27 mouse cellular contexts compared by ENCODE assay signal in the genomic region with DNA sequence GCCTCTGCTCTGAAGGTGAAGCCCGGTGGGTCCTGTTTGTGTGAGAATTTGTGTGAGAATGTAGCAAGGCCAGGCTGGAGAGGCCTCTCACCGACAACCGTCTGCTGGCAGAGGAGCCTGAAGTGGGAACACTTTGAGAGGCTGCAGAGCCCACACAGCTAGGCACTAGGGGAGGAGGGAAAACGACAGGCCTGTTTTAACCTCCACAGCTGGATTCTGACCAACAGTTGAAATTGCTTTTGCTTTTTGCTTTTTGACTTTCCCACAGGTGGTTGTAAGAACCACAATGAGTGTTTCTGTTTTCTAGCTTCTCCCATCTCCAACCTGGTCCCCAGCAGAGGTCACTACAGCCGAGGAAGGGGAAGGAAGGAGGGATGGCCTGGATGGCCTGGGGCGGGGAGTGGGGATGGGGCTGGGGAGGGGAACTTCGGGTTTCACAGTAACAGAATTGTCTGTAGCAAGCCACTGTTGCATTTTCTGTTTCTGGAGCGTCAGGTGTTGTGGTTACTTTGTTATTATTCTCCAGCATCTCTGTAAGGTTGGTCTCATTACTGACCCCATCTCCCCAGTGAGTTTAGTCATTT. TPM values are rescaled to one million over a fixed set of nuclear protein-coding genes. Genes with fewer than 3 reads are reported as not detected.
DNase-seq lines count a peak whose midpoint lies in the region; ATAC-seq and TF ChIP-seq lines count a peak whose summit lies in the region.
"Had no signal": no experiment of that assay in that cellular context is flagged by ENCODE, and none has a peak within 500 bp of the region (broad histone marks: within the 10 kb centered on the region; RNA-seq: fewer than 3 reads in every experiment).

No protein-coding gene starts in this region.

- dilution Hi-C loops in CH12.LX (cut with MboI; ENCODE audit: extremely low pct_ligation_motif_present, extremely low pct_unique_long_range_greater_than_20kb, low sequenced_read_pairs): no loop called here

- peak overlapping the region; percentile 31 for H3K27ac ChIP-seq in liver, postnatal 0 days (ENCODE audit: low read depth)
- no peak overlapping the region for H3K27ac ChIP-seq in liver, embryonic 11.5 days (ENCODE audit: low read depth, low read length)
- H3K27ac ChIP-seq in CH12.LX (ENCODE audit: insufficient read depth, low read depth): peak overlapping the region; percentile 51
- H3K27ac ChIP-seq in bone marrow, adult 2 months (ENCODE audit: control insufficient read depth, insufficient read depth, low read depth, low read length, poor library complexity): peak overlapping the region; percentile 44
- H3K27ac ChIP-seq: hindbrain, postnatal 0 days; layer of hippocampus, adult 2 months had no signal

- no peak overlapping the region for H3K4me2 ChIP-seq in liver, postnatal 0 days (ENCODE audit: low read depth, low read length)
- no peak overlapping the region for H3K4me2 ChIP-seq in liver, embryonic 11.5 days
- peak overlapping the region; percentile 69 for H3K4me2 ChIP-seq in CH12.LX (ENCODE audit: insufficient read depth, low read depth, poor library complexity, severe bottlenecking)
- H3K4me2 ChIP-seq: midbrain, embryonic 11.5 days had no signal

- 0 out of 2 replicates have a peak, but pooled peaks have one; percentile 8 for TF ChIP-seq CTCF in liver, postnatal 0 days (IDR thresholded peaks at IDR 0.05; ENCODE audit: low read depth)
- peak in 1 of 2 experiments; percentile 49; a peak in 2 of 4 replicates for TF ChIP-seq CTCF in CH12.LX (conservative IDR thresholded peaks at IDR 0.05 in 1 of 2, IDR thresholded peaks at IDR 0.05 in 1 of 2; ENCODE audit: low read depth in 2 of 2, low read length in 2 of 2)
- TF ChIP-seq CTCF in bone marrow, adult 2 months (IDR thresholded peaks at IDR 0.05; ENCODE audit: control insufficient read depth, insufficient read depth, low read length): no peak

- no peaks in the 10 kb centered on the region for H3K9me3 ChIP-seq in liver, postnatal 0 days (ENCODE audit: low read length)
- no peaks in the 10 kb centered on the region for H3K9me3 ChIP-seq in liver, embryonic 11.5 days (ENCODE audit: control insufficient read depth, low read length)
- H3K9me3 ChIP-seq in CH12.LX (replicated peaks; ENCODE audit: low read length): no peaks in the 10 kb centered on the region

- H3K4me3 ChIP-seq in liver, postnatal 0 days (ENCODE audit: low read depth, low read length): no peak overlapping the region
- H3K4me3 ChIP-seq in liver, embryonic 11.5 days (ENCODE audit: low read depth, low read length): no peak overlapping the region
- H3K4me3 ChIP-seq in CH12.LX (replicated peaks in 1 of 3; ENCODE audit: low read depth in 2 of 3, low read length in 2 of 3, poor library complexity in 1 of 3): no peak overlapping the region
- no peak overlapping the region for H3K4me3 ChIP-seq in bone marrow, adult 2 months (replicated peaks; ENCODE audit: control insufficient read depth, low read depth, low read length)
- H3K4me3 ChIP-seq: layer of hippocampus, adult 2 months had no signal

- TF ChIP-seq POLR2A in CH12.LX (IDR thresholded peaks at IDR 0.05; ENCODE audit: low read depth, low read length): no peak
- no peak for TF ChIP-seq POLR2A in bone marrow, adult 2 months (IDR thresholded peaks at IDR 0.05; ENCODE audit: borderline replicate concordance, control insufficient read depth, low read depth, low read length)

- no peak for DNase-seq in liver, postnatal 0 days
- DNase-seq in liver, embryonic 11.5 days (ENCODE audit: low spot score): no peak
- DNase-seq in CH12.LX (ENCODE audit: extremely low read depth): peak; percentile 51
- DNase-seq in T-cell, adult 2 months (ENCODE audit: low spot score): no peak
- DNase-seq in urinary bladder, adult 2 months (ENCODE audit: low spot score): no peak
- DNase-seq: adrenal gland, postnatal 25 days; cerebellum, adult 11-12 months; cerebellum, postnatal 25 days; gastrocnemius, postnatal 10 days; kidney, adult 2 months; kidney, postnatal 14 days; layer of hippocampus, postnatal 36 days; left cerebral cortex, postnatal 4 days; liver; lung, adult 18-20 months; lung, postnatal 36 days; retina, postnatal 1 day had no signal

- H3K4me1 ChIP-seq in liver, postnatal 0 days (ENCODE audit: insufficient read depth): peaks cover 22% of the 10 kb centered on the region
- peaks cover 8% of the 10 kb centered on the region for H3K4me1 ChIP-seq in liver, embryonic 11.5 days (replicated peaks; ENCODE audit: control insufficient read depth, insufficient read depth, low read length)
- peaks cover 14 to 75% of the 10 kb centered on the region in 2 experiments for H3K4me1 ChIP-seq in CH12.LX (ENCODE audit: control insufficient read depth in 1 of 2, insufficient read depth in 2 of 2)
- H3K4me1 ChIP-seq in bone marrow, adult 2 months (ENCODE audit: control insufficient read depth, insufficient read depth, low read length): peaks cover 2% of the 10 kb centered on the region; the same call in 1 of the 2 replicates

- peak; percentile 30 for TF ChIP-seq RAD21 in CH12.LX (IDR thresholded peaks at IDR 0.05; ENCODE audit: low read depth, low read length)

- H3K9ac ChIP-seq in liver, postnatal 0 days (replicated peaks): no peak overlapping the region
- no peak overlapping the region for H3K9ac ChIP-seq in liver, embryonic 11.5 days (ENCODE audit: low read depth, low read length)
- H3K9ac ChIP-seq in CH12.LX (ENCODE audit: insufficient read depth, low read depth): peak overlapping the region; percentile 42; the same call in 1 of the 2 replicates

- in situ Hi-C loops in CH12.LX (cut with MboI; ENCODE audit: low pct_ligation_motif_present, low pct_unique_long_range_greater_than_20kb, low sequenced_read_pairs): loop anchor here (10.0 kb wide), 1 partner anchor 137 kb away; no protein-coding TSS in a partner anchor

- ATAC-seq in liver, postnatal 0 days: no peak; the same call in 1 of the 2 replicates
- no peak for ATAC-seq in liver, embryonic 11.5 days (replicated peaks; ENCODE audit: low FRiP score)
- peak; percentile 53 for ATAC-seq in megakaryocyte progenitor cell, adult 5-6 weeks (replicated peaks; ENCODE audit: poor library complexity)
- ATAC-seq: CD4-positive, CD25-positive, alpha-beta regulatory T cell, adult 4 months; forebrain, embryonic 14.5 days; hindbrain, postnatal 0 days had no signal

- no peaks in the 10 kb centered on the region for H3K27me3 ChIP-seq in liver, postnatal 0 days (ENCODE audit: insufficient read depth, low read length)
- H3K27me3 ChIP-seq in liver, embryonic 11.5 days (replicated peaks; ENCODE audit: control insufficient read depth, insufficient read depth, low read length): no peaks in the 10 kb centered on the region
- no peaks in the 10 kb centered on the region for H3K27me3 ChIP-seq in CH12.LX (replicated peaks)

- H3K36me3 ChIP-seq in liver, postnatal 0 days (replicated peaks; ENCODE audit: insufficient read depth, low read length): 0 out of 2 replicates have a peak, but pooled peaks cover 8% of the 10 kb centered on the region
- H3K36me3 ChIP-seq in liver, embryonic 11.5 days (ENCODE audit: control insufficient read depth, insufficient read depth, low read length): peaks cover 5% of the 10 kb centered on the region; the same call in 1 of the 2 replicates
- H3K36me3 ChIP-seq in CH12.LX (replicated peaks in 1 of 2; ENCODE audit: control insufficient read depth in 1 of 2, insufficient read depth in 1 of 2, low read length in 1 of 2): peaks cover 35 to 57% of the 10 kb centered on the region in 2 experiments

- H3K79me2 ChIP-seq in CH12.LX (replicated peaks; ENCODE audit: control insufficient read depth, extremely low read depth, insufficient read depth, poor library complexity, severe bottlenecking): peaks cover 74% of the 10 kb centered on the region

- TF ChIP-seq EP300 in liver, postnatal 0 days (IDR thresholded peaks at IDR 0.05; ENCODE audit: low read depth): no peak
- no peak; the same call in 1 of the 2 replicates for TF ChIP-seq EP300 in CH12.LX (IDR thresholded peaks at IDR 0.05; ENCODE audit: low read length)

- 51% methylated on average over 8 of the region's 8 CpGs for WGBS in liver, postnatal 0 days (ENCODE audit: insufficient replicate concordance)
- 63% methylated on average over 8 of the region's 8 CpGs for WGBS in liver, embryonic 11.5 days
- WGBS in bone marrow, adult 2 months: 27% methylated on average over 8 of the region's 8 CpGs

RNA-seq across cellular contexts. Expression of a gene that starts 6.3 kb away (rescaled TPM):
- 1.4 and 1.6 TPM in 2 replicates for polyA plus RNA-seq in liver, postnatal 0 days (2015; fragmentation: Nextera tagmentation; extraction: Ambion mirVana)
- 6.8 and 7.6 TPM in 2 replicates for polyA plus RNA-seq in liver, embryonic 11.5 days (2014; fragmentation: Nextera tagmentation; extraction: Ambion mirVana)
- total RNA-seq in CH12.LX (2012; rRNA removed) (7.4 and 8.0 TPM in 2 replicates), CH12.LX (2014; rRNA removed) (3.6 and 4.5 TPM in 2 replicates)
- polyA plus RNA-seq in CH12.LX (2012; ENCODE audit: insufficient read length, low read depth): 2.5 and 2.7 TPM in 2 replicates
- 1.3 and 3.9 TPM in 2 replicates for polyA plus RNA-seq in bone marrow, adult 2 months (2011; ENCODE audit: insufficient read depth, insufficient read length, low replicate concordance, missing spikeins)
- total RNA-seq in megakaryocyte progenitor cell, adult 5-6 weeks (2015): 8.0 and 9.7 TPM in 2 replicates
- total RNA-seq in megakaryocyte progenitor cell, adult 5-6 weeks (2017): 6.5 and 7.6 TPM in 2 replicates
- 18.4 and 21.9 TPM in 2 replicates for polyA plus RNA-seq in urinary bladder, adult 2 months (2012; rRNA removed)

RNA-seq across cellular contexts. Expression of a gene that starts 10.6 kb away (rescaled TPM):
- polyA plus RNA-seq in liver, postnatal 0 days (2015; fragmentation: Nextera tagmentation; extraction: Ambion mirVana): 0.15 TPM in 1 of 2 replicates, not detected in the other
- polyA plus RNA-seq in liver, embryonic 11.5 days (2014; fragmentation: Nextera tagmentation; extraction: Ambion mirVana): 0.40 and 0.65 TPM in 2 replicates
- not detected in 2 replicates for total RNA-seq in CH12.LX (2012; rRNA removed)
- total RNA-seq in CH12.LX (2014; rRNA removed): not detected in 2 replicates
- polyA plus RNA-seq in CH12.LX (2012; ENCODE audit: insufficient read length, low read depth): 0.20 TPM in 1 of 2 replicates, not detected in the other
- polyA plus RNA-seq in bone marrow, adult 2 months (2011; ENCODE audit: insufficient read depth, insufficient read length, low replicate concordance, missing spikeins): not detected in 2 replicates
- total RNA-seq in megakaryocyte progenitor cell, adult 5-6 weeks (2015): not detected in 2 replicates
- not detected in 2 replicates for total RNA-seq in megakaryocyte progenitor cell, adult 5-6 weeks (2017)
- 4.3 and 4.7 TPM in 2 replicates for polyA plus RNA-seq in urinary bladder, adult 2 months (2012; rRNA removed)
- total RNA-seq: adrenal gland, postnatal 25 days; gastrocnemius, postnatal 10 days; hematopoietic stem cell, adult 5-6 weeks; MEL; monocyte, adult 5-6 weeks had no signal

RNA-seq across cellular contexts. Expression of a gene that starts 54.9 kb away (rescaled TPM):
- polyA plus RNA-seq in liver, postnatal 0 days (2015; fragmentation: Nextera tagmentation; extraction: Ambion mirVana): 59.3 and 62.5 TPM in 2 replicates
- 139 and 140 TPM in 2 replicates for polyA plus RNA-seq in liver, embryonic 11.5 days (2014; fragmentation: Nextera tagmentation; extraction: Ambion mirVana)
- total RNA-seq in CH12.LX (2012; rRNA removed) (84.2 and 86.1 TPM in 2 replicates), CH12.LX (2014; rRNA removed) (36.6 and 58.4 TPM in 2 replicates)
- 141 and 194 TPM in 2 replicates for polyA plus RNA-seq in CH12.LX (2012; ENCODE audit: insufficient read length, low read depth)
- polyA plus RNA-seq in bone marrow, adult 2 months (2011; ENCODE audit: insufficient read depth, insufficient read length, low replicate concordance, missing spikeins): 32.3 and 41.9 TPM in 2 replicates
- total RNA-seq in megakaryocyte progenitor cell, adult 5-6 weeks (2015): 101 and 103 TPM in 2 replicates
- 87.8 and 94.0 TPM in 2 replicates for total RNA-seq in megakaryocyte progenitor cell, adult 5-6 weeks (2017)
- 51.2 and 58.6 TPM in 2 replicates for polyA plus RNA-seq in urinary bladder, adult 2 months (2012; rRNA removed)
